Mouse (Mus musculus) kidney, embryonic 15.5 days (tissue): ENCODE data around the gene Scube3. TPM values are rescaled to one million over a fixed set of nuclear protein-coding genes. Genes with fewer than 3 reads are reported as not detected.
"Not testable (repeated sequence)": the region's sequence is repeated elsewhere in the genome, so short reads cannot be mapped to it uniquely, and the experiment has no call there.

Source experiments
- ATAC-seq: fragments of 200-750 bp; cut with Nextera tagmentation; replicated peaks from 2 replicates; pipeline ENCODE4 v1.8.0; 2017; ENCODE audit warnings: moderate TSS enrichment; ENCODE audit not compliant: low FRiP score
- H3K27ac ChIP-seq: fragments of 300-500 bp; sonication (generic); 2 replicates; pipeline ENCODE4 v1.5.1; 2015; ENCODE audit warnings: mild to moderate bottlenecking, inconsistent platforms
- H3K27me3 ChIP-seq: fragments of 300-500 bp; sonication (generic); 2 replicates; pipeline ENCODE4 v1.6.1; 2015; ENCODE audit warnings: inconsistent platforms
- H3K36me3 ChIP-seq: fragments of 300-500 bp; sonication (generic); 2 replicates; pipeline ENCODE4 v1.6.1; 2015; ENCODE audit warnings: inconsistent platforms
- H3K4me1 ChIP-seq: fragments of 300-500 bp; sonication (generic); 2 replicates; pipeline ENCODE4 v1.6.1; 2015; ENCODE audit warnings: inconsistent platforms
- H3K4me2 ChIP-seq: fragments of 300-500 bp; sonication (generic); 2 replicates; pipeline ENCODE4 v1.6.1; 2015; ENCODE audit warnings: moderate library complexity, mild to moderate bottlenecking, inconsistent platforms
- H3K4me3 ChIP-seq: fragments of 300-500 bp; sonication (generic); replicated peaks from 2 replicates; pipeline ENCODE4 v1.5.1; 2015; ENCODE audit warnings: mild to moderate bottlenecking, inconsistent platforms
- H3K9ac ChIP-seq: fragments of 300-500 bp; sonication (generic); 2 replicates; pipeline ENCODE4 v1.6.1; 2015; ENCODE audit warnings: mild to moderate bottlenecking, inconsistent platforms
- H3K9me3 ChIP-seq: fragments of 300-500 bp; sonication (generic); replicated peaks from 2 replicates; pipeline ENCODE4 v1.6.1; 2016; ENCODE audit warnings: inconsistent platforms
- WGBS: fragments of 180-500 bp; shearing (Covaris S2); methylation state at CpG from one replicate; pipeline ENCODE4 v1.1.7; 2015; ENCODE audit warnings: mixed read lengths; 5-methylcytosine and 5-hydroxymethylcytosine counted together
- polyA plus RNA-seq: library from polyadenylated mRNA; unstranded; fragments of >200 nt; fragmentation: Nextera tagmentation; extraction: Ambion mirVana; gene quantifications from 2 replicates; pipeline ENCODE4 v1.2.1, GENCODE M21; 2015

The Scube3 gene
- polyA plus RNA-seq, 1 experiment from 2014 or later, result 17.7 TPM

- 66% methylated on average over 4 of the region's 4 CpGs for WGBS
- peaks cover 32% of the 10 kb centered on the region for H3K4me1 ChIP-seq
- no peak overlapping the region for H3K27ac ChIP-seq
- no peaks in the 10 kb centered on the region for H3K9me3 ChIP-seq
- H3K27me3 ChIP-seq, result no peaks in the 10 kb centered on the region
- H3K9ac ChIP-seq, result no peak overlapping the region
- H3K4me2 ChIP-seq, result no peak overlapping the region
- H3K4me3 ChIP-seq, result no peak overlapping the region
- ATAC-seq, result no peak
- H3K36me3 ChIP-seq, result peaks cover 8% of the 10 kb centered on the region
Measured at GRCm38 (mm10) chr17:28209457-28210110, 67.6 kb downstream of the Scube3 start.

GRCm38 (mm10) chr17:28211921-28212341, 70.0 kb downstream of the Scube3 start:
- Histone ChIP-seq H3K27ac (no peak overlapping the region), H3K36me3 (no peaks in the 10 kb centered on the region), H3K4me3 (no peak overlapping the region), H3K9me3 (no peaks in the 10 kb centered on the region), H3K27me3 (0 out of 2 replicates have a peak, but pooled peaks cover 2% of the 10 kb centered on the region), H3K9ac (no peak overlapping the region), H3K4me2 (no peak overlapping the region), H3K4me1 (peaks cover 27% of the 10 kb centered on the region)
- WGBS, result 61% methylated on average over 6 of the region's 6 CpGs
- ATAC-seq, result no peak

- ATAC-seq, result no peak
- no peak overlapping the region for H3K9ac ChIP-seq
Measured at GRCm38 (mm10) chr17:28212391-28212790, 70.5 kb downstream of the Scube3 start.

GRCm38 (mm10) chr17:28213236-28213635, 71.3 kb downstream of the Scube3 start:
- ATAC-seq, result no peak
- H3K27me3 ChIP-seq, result 0 out of 2 replicates have a peak, but pooled peaks cover 3% of the 10 kb centered on the region
- no peak overlapping the region for H3K9ac ChIP-seq

More at GRCm38 (mm10) chr17:28212391-28212790, 70.5 kb downstream of the Scube3 start:
- Histone ChIP-seq H3K9me3 (no peaks in the 10 kb centered on the region), H3K4me1 (peaks cover 22% of the 10 kb centered on the region), H3K27me3 (0 out of 2 replicates have a peak, but pooled peaks cover 3% of the 10 kb centered on the region), H3K4me2 (no peak overlapping the region), H3K36me3 (no peaks in the 10 kb centered on the region), H3K27ac (no peak overlapping the region), H3K4me3 (no peak overlapping the region)
- 63% methylated on average over 9 of the region's 9 CpGs for WGBS

GRCm38 (mm10) chr17:28216791-28217190, 74.8 kb downstream of the Scube3 start:
- Histone ChIP-seq H3K27ac (no peak overlapping the region), H3K9me3 (no peaks in the 10 kb centered on the region), H3K4me1 (peaks cover 14% of the 10 kb centered on the region), H3K4me2 (no peak overlapping the region), H3K36me3 (no peaks in the 10 kb centered on the region), H3K9ac (no peak overlapping the region), H3K4me3 (no peak overlapping the region), H3K27me3 (0 out of 2 replicates have a peak, but pooled peaks cover 3% of the 10 kb centered on the region)
- ATAC-seq, result no peak
- WGBS, result 86% methylated on average over 9 of the region's 9 CpGs

More at GRCm38 (mm10) chr17:28213236-28213635, 71.3 kb downstream of the Scube3 start:
- WGBS, result 37% methylated on average over 4 of the region's 4 CpGs
- Histone ChIP-seq H3K36me3 (no peaks in the 10 kb centered on the region), H3K9me3 (no peaks in the 10 kb centered on the region), H3K27ac (no peak overlapping the region), H3K4me2 (no peak overlapping the region), H3K4me3 (no peak overlapping the region), H3K4me1 (peaks cover 23% of the 10 kb centered on the region)

GRCm38 (mm10) chr17:28217721-28218649, 76.0 kb downstream of the Scube3 start:
- WGBS, result 31% methylated on average over 23 of the region's 23 CpGs
- no peak overlapping the region for H3K4me3 ChIP-seq
- peak overlapping the region; percentile 14 for H3K4me2 ChIP-seq
- peaks cover 16% of the 10 kb centered on the region for H3K4me1 ChIP-seq
- no peak for ATAC-seq
- no peaks in the 10 kb centered on the region for H3K9me3 ChIP-seq
- no peaks in the 10 kb centered on the region for H3K36me3 ChIP-seq
- no peak overlapping the region for H3K9ac ChIP-seq
- H3K27me3 ChIP-seq, result 0 out of 2 replicates have a peak, but pooled peaks cover 3% of the 10 kb centered on the region
- peak overlapping the region; percentile 45 for H3K27ac ChIP-seq

GRCm38 (mm10) chr17:28222463-28222862, 80.5 kb downstream of the Scube3 start:
- H3K4me1 ChIP-seq, result peaks cover 39% of the 10 kb centered on the region
- not testable (repeated sequence) for H3K36me3 ChIP-seq, H3K27ac ChIP-seq, ATAC-seq, H3K27me3 ChIP-seq, H3K4me2 ChIP-seq, H3K4me3 ChIP-seq, H3K9me3 ChIP-seq, H3K9ac ChIP-seq
- WGBS, result 88% methylated on average over 10 of the region's 10 CpGs

GRCm38 (mm10) chr17:28223561-28224391, 81.8 kb downstream of the Scube3 start:
- no peaks in the 10 kb centered on the region for H3K27me3 ChIP-seq
- WGBS, result under 1% methylated on average over 46 of the region's 46 CpGs

More at GRCm38 (mm10) chr17:28223561-28224391, 81.8 kb downstream of the Scube3 start:
- peak; percentile 91 for ATAC-seq
- no peaks in the 10 kb centered on the region for H3K36me3 ChIP-seq
- H3K27ac ChIP-seq, result peak overlapping the region; percentile 85
- peak overlapping the region; percentile 67 for H3K9ac ChIP-seq
- peak overlapping the region; percentile 57 for H3K4me3 ChIP-seq
- peak overlapping the region; percentile 95 for H3K4me2 ChIP-seq
- H3K4me1 ChIP-seq, result peaks cover 29% of the 10 kb centered on the region
- no peaks in the 10 kb centered on the region for H3K9me3 ChIP-seq

Other genes with a start within 250 kb of the Scube3 start
- gene Anks1, start 232.8 kb upstream of the Scube3 start, polyA plus RNA-seq, result 12.4 and 14.4 TPM in 2 replicates
- gene Taf11, start 232.3 kb upstream of the Scube3 start, polyA plus RNA-seq, result 65.1 and 75.7 TPM in 2 replicates
- gene Tcp11, start 61.5 kb upstream of the Scube3 start, polyA plus RNA-seq, result 5.8 and 6.1 TPM in 2 replicates
- gene Zfp523, start 35.0 kb downstream of the Scube3 start, polyA plus RNA-seq, result 36.3 and 40.1 TPM in 2 replicates
- 6.7 and 7.5 TPM in 2 replicates for gene Def6, start 65.6 kb downstream of the Scube3 start, polyA plus RNA-seq
- gene Ppard, start 90.6 kb downstream of the Scube3 start, polyA plus RNA-seq, result 2.3 and 2.7 TPM in 2 replicates
- gene Fance, start 171.4 kb downstream of the Scube3 start, polyA plus RNA-seq, result 28.4 and 33.7 TPM in 2 replicates
- gene Rpl10a, start 186.3 kb downstream of the Scube3 start, polyA plus RNA-seq, result 643 and 689 TPM in 2 replicates
- 9.8 and 11.0 TPM in 2 replicates for gene Tead3, start 208.7 kb downstream of the Scube3 start, polyA plus RNA-seq
- 5.6 and 6.4 TPM in 2 replicates for gene Tulp1, start 223.1 kb downstream of the Scube3 start, polyA plus RNA-seq